Mouse (Mus musculus): ENCODE results near the gene Pnpo. TPM values are rescaled to one million over a fixed set of nuclear protein-coding genes. Genes with fewer than 3 reads are reported as not detected.

The Pnpo gene
- total RNA-seq, 2 experiments from 2014 or later: 41.9 TPM

DNA sequence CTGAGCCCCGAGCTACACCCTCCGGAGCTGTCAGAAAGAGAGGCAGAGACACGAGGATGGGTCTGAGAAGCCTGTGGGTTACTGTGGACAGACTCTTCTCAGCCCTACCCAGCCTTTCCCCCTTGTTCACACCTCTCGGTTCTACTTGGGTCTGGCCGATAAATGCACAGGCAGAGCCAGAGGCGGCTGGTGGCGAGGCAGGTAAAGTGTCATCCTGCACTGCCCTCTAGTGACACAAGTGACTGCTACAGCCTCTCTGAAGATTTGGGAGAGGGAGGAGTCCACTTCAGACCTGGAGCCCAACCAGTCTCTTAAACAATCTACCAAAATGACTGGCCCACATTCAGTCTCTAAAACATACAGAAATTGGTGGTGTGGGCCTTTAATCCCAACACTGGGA lies 33.8 kb downstream of the Pnpo start:
- DNase-seq (ENCODE audit: low spot score in 2 of 2): peak; percentile 81 to 84

GRCm38 (mm10) chr11:96908594-96908993 lies 35.2 kb downstream of the Pnpo start:
- DNase-seq (ENCODE audit: low spot score in 2 of 2): no peak

- DNase-seq (ENCODE audit: low spot score in 2 of 2): no peak
Observed at GRCm38 (mm10) chr11:96906431-96907161, 37.2 kb downstream of the Pnpo start.

DNA sequence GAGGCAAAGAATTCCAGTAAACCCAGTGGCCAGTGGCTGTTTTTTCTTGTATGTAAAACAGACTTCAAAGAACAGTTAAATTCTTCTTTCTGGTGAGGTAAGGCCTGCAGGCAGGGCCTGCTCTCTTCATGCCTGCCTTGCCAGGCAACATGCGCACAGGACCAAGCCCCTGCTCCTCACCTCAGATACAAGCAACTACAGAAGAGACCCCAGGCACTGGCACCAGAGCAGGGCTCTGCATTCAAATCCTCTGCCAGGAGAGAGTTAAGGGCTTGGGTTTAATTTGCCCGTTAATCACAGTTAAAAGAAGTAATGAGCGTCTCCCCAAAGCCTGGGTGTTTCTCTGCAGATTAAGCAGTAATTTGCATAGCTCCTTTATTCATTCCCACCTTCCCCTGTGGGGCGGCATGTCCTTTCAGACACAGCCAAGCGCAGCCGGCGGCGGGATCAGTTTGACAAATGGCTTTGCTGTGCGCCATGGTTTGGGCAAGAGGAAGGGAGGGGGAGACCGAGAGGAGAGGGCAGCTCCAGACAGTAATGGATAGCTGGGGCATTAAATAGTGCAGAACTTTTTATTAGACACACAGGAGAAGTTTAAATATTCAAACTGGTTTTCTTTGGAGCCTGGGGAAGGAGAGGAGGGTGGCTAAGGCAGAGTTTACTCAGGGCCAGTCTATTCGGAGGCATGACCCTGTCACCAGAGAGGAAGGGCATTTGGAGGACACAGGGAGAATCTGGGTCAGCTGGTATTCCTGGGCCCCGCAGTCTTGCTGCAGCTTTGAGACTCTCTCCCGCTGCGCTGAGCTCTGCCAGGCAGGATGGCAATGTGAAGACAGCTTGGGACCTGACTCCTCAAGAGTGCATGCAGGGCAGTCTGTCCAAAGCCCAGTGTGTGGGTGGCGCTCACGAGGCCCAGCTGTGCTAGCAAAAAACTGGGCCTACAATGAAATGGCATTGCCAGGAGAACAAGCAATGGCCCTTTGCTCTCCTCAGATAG lies 40.8 kb downstream of the Pnpo start:
- peak in 1 of 2 experiments; percentile 18 for DNase-seq (ENCODE audit: low spot score in 2 of 2)

DNA sequence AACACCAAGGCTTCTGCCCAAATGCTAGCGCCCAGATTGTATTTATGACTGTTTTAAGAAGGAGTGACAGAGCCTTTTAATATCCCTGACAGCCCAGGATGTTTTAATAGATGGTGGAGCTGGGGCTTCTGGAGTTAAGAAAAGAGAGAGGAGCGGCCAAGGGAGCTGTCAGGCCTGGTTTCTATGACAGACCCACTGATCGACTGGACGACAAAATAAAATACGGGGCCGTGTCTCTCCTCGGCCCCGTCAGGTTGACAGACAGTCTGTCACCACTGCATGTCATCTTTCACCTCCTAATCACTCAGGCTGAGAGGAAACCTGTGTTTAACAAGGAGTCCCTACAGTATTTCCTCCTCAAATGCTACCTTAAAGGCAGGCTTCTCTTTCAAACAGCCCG lies 42.5 kb downstream of the Pnpo start:
- DNase-seq (ENCODE audit: low spot score in 2 of 2): no peak

- no peak for DNase-seq (ENCODE audit: low spot score in 2 of 2)
Observed at GRCm38 (mm10) chr11:96899449-96900306, 44.1 kb downstream of the Pnpo start.

- no peak for DNase-seq (ENCODE audit: low spot score in 2 of 2)
Observed at GRCm38 (mm10) chr11:96895886-96896285, 47.9 kb downstream of the Pnpo start.

DNA sequence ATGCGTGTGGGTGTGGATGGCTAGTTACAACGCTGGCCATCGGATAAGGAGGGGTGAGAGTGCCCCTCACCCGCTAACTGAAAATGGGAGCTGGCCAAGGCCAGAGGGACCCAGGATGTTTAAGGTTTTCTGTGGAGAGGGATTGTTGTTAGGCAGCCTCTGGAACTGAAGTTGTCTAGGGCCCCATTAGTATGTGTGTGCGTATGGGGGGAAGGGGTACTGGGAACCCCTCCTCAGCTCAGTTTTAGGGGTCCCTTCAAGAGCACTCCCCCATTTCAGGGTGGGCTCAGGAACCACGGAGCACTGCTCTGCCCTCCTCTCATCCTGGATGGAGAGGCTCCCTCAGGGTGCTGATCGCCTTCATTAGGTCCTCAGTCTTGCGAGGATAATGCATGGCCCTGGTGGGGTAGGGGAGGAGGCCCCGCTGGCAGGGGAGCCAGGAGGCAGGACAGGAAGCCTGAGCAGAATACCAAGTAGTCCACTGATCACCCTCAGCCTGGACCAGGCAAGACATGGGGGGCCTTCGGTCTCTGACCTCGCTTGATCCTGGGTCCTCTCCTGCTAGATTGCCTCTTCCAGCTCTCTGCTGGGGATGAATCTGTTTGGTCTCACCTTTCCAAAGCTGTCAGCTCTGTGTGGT lies 50.5 kb downstream of the Pnpo start:
- no peak for DNase-seq (ENCODE audit: low spot score in 2 of 2)

DNA sequence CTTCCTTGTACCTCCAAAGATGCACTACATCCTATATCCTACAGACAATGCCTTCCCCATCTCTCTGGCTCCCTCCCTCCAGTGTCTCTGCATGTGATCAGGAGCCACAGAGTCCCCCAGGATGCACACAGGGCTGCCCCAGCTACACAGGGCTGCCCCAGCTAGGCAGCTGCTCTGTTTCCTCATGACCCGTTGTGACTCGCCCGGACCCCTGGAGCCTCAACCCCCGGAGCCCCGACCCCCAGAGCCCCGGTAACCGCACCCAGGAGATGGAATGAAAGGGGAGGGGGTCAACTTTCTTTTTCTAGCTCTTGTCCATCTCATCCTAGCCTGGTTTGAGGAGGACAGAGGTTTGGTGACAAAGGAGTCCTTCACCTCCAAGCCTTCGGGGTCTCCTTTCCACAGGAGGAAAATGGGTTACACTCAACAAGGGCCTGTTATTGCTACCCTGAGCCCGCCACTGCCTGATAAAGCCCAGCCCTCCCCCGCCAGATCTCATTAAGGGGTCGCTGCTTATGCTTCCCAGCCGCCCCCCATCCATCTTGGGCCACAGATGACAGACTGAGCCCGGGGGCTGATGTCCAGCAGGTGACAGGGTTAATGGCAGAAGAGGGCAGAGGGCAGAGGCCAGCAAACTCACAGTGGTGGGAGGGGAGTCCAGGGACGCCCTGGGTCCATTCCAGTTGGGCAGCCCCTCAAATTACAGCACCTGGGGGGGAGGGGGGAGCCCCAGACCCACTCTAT lies 51.8 kb downstream of the Pnpo start:
- no peak for DNase-seq (ENCODE audit: low spot score in 2 of 2)

Other genes starting within 250 kb of the Pnpo start
- gene Snx11, start 166.4 kb downstream of the Pnpo start, total RNA-seq (2021): 10 to 100 TPM; 48.8 to 48.9 TPM
- gene Cbx1, start 154.9 kb downstream of the Pnpo start, total RNA-seq (2021): 10 to 100 TPM; 40.8 to 43.3 TPM
- gene Nfe2l1, start 114.0 kb downstream of the Pnpo start, total RNA-seq (2021): 100 to 1,000 TPM; 292 to 305 TPM
- gene Copz2, start 94.1 kb downstream of the Pnpo start, total RNA-seq (2021): 1 to 10 TPM; 5.9 to 6.3 TPM
- 10 to 100 TPM; 27.5 to 31.8 TPM for gene Cdk5rap3, start 27.5 kb downstream of the Pnpo start, total RNA-seq (2021)
- not detected for gene Prr15l, start 15.9 kb downstream of the Pnpo start, total RNA-seq (2021)
- gene Sp2, start 39.0 kb upstream of the Pnpo start, total RNA-seq (2021): 10 to 100 TPM; 11.4 to 11.9 TPM
- 1 to 10 TPM; 1.4 to 2.0 TPM for gene Sp6, start 69.4 kb upstream of the Pnpo start, total RNA-seq (2021)
- gene Scrn2, start 86.0 kb upstream of the Pnpo start, total RNA-seq (2021): 1 to 10 TPM; 4.2 to 4.6 TPM
- gene Lrrc46, start 97.4 kb upstream of the Pnpo start, total RNA-seq (2021): under 1 TPM; 0.33 to 0.37 TPM
- gene Mrpl10, start 97.6 kb upstream of the Pnpo start, total RNA-seq (2021): 10 to 100 TPM; 67.4 to 70.6 TPM
- 10 to 100 TPM; 12.9 to 13.2 TPM for gene Osbpl7, start 106.6 kb upstream of the Pnpo start, total RNA-seq (2021)
- gene Tbx21, start 171.3 kb upstream of the Pnpo start, total RNA-seq (2021): under 1 TPM in 1 of 2 experiments, not detected in 1; 0.21 TPM
- 10 to 100 TPM; 54.8 to 58.4 TPM for gene Tbkbp1, start 207.5 kb upstream of the Pnpo start, total RNA-seq (2021)
- 100 to 1,000 TPM; 118 to 121 TPM for gene Kpnb1, start 243.9 kb upstream of the Pnpo start, total RNA-seq (2021)